Mouse (Mus musculus): ENCODE measurements around the gene Bco2. TPM values are rescaled to one million over a fixed set of nuclear protein-coding genes. Genes with fewer than 3 reads are reported as not detected.

Bco2 gene
- polyA plus RNA-seq, 1 experiment from 2014 or later: 0.37 TPM

GRCm38 (mm10) chr9:50528293-50528892 is 26.6 kb downstream of the Bco2 start, which contains the start of gene Pts:
Gene Pts, minus strand, starts transcription at chr9:50528724.
- Histone ChIP-seq H3K36me3 (ENCODE audit: poor library complexity, severe bottlenecking) (no peaks in the 10 kb centered on the region), H3K4me2 (peak within 1 kb of the TSS; percentile 59), H3K4me3 (peak within 1 kb of the TSS; percentile 81), H3K9ac (peak within 1 kb of the TSS; percentile 77), H3K27ac (peak within 1 kb of the TSS; percentile 65), H3K9me3 (replicated peaks) (no peaks in the 10 kb centered on the region), H3K4me1 (peaks cover 15% of the 10 kb centered on the region), H3K27me3 (no peaks in the 10 kb centered on the region)
- under 1% methylated on average over 54 of the region's 54 CpGs for WGBS
- peak; percentile 99 for ATAC-seq

GRCm38 (mm10) chr9:50527860-50528259 is 27.1 kb downstream of the Bco2 start:
- 47% methylated on average over 7 of the region's 7 CpGs for WGBS
- H3K4me2 ChIP-seq: peak overlapping the region; percentile 59

DNA sequence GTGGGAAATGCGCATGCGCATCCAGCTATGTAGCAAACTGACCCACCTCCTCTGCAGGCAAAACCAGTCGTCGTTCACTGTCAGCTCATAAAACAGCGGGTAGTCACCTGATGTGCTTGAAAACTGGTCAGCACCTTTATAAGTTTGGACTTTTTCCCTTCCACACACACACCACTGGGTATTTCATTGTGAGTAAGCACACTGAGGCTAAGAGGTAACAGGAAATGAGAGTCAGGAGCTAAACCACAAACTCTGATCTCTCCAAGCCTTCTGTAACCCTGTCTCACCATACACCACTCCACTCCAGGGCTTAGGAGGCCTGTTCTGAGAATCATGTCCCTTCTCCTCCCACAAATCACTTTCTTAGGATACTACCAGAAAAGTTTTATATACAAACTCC is 29.4 kb downstream of the Bco2 start:
- Histone ChIP-seq H3K27me3 (no peaks in the 10 kb centered on the region), H3K9ac (no peak overlapping the region), H3K36me3 (ENCODE audit: poor library complexity, severe bottlenecking) (0 out of 2 replicates have a peak, but pooled peaks cover 6% of the 10 kb centered on the region), H3K4me3 (no peak overlapping the region), H3K4me1 (peaks cover 12% of the 10 kb centered on the region), H3K9me3 (replicated peaks) (no peaks in the 10 kb centered on the region), H3K27ac (no peak overlapping the region), H3K4me2 (no peak overlapping the region)
- 84% methylated on average over 5 of the region's 5 CpGs for WGBS
- ATAC-seq: no peak

More at GRCm38 (mm10) chr9:50527860-50528259, 27.1 kb downstream of the Bco2 start:
- peak; percentile 14 for ATAC-seq
- no peaks in the 10 kb centered on the region for H3K27me3 ChIP-seq
- no peaks in the 10 kb centered on the region for H3K9me3 ChIP-seq (replicated peaks)
- H3K9ac ChIP-seq: peak overlapping the region; percentile 77
- H3K36me3 ChIP-seq (ENCODE audit: poor library complexity, severe bottlenecking): no peaks in the 10 kb centered on the region
- peaks cover 15% of the 10 kb centered on the region for H3K4me1 ChIP-seq
- H3K27ac ChIP-seq: no peak overlapping the region
- H3K4me3 ChIP-seq: peak overlapping the region; percentile 81

DNA sequence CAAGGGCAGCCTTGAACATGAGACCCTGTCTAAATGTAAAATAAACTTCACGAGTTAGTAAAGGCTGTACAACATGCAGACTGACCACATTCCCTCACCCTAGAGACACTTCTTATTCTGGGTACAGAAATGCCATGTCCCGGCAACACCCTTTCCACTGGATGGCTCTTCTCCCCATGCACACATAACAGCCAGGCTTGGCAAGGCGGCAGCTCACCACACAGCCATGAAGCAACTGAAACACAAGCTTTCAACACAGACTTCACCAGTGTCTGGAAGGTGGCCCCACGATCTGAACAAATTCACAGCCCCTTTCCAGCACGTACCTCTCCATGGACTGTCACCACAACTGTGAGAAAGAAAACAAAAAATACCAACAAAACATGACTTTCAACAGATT is 30.0 kb downstream of the Bco2 start:
- H3K9me3 ChIP-seq (replicated peaks): no peaks in the 10 kb centered on the region
- 0 out of 2 replicates have a peak, but pooled peaks cover 6% of the 10 kb centered on the region for H3K36me3 ChIP-seq (ENCODE audit: poor library complexity, severe bottlenecking)
- no peaks in the 10 kb centered on the region for H3K27me3 ChIP-seq
- H3K4me1 ChIP-seq: peaks cover 12% of the 10 kb centered on the region
- H3K27ac ChIP-seq: no peak overlapping the region
- no peak overlapping the region for H3K4me2 ChIP-seq
- no peak overlapping the region for H3K4me3 ChIP-seq
- ATAC-seq: no peak
- WGBS: 93% methylated on average over 5 of the region's 5 CpGs
- H3K9ac ChIP-seq: no peak overlapping the region

- Histone ChIP-seq H3K9ac (no peak overlapping the region), H3K27ac (no peak overlapping the region), H3K27me3 (no peaks in the 10 kb centered on the region), H3K9me3 (replicated peaks) (no peaks in the 10 kb centered on the region), H3K36me3 (ENCODE audit: poor library complexity, severe bottlenecking) (0 out of 2 replicates have a peak, but pooled peaks cover 6% of the 10 kb centered on the region), H3K4me1 (peaks cover 6% of the 10 kb centered on the region), H3K4me2 (no peak overlapping the region), H3K4me3 (no peak overlapping the region)
- no peak for ATAC-seq
- 81% methylated on average over 5 of the region's 5 CpGs for WGBS
These were observed 32.4 kb downstream of the Bco2 start for GRCm38 (mm10) chr9:50522574-50522973.

GRCm38 (mm10) chr9:50521562-50521961 is 33.4 kb downstream of the Bco2 start:
- Histone ChIP-seq H3K9me3 (replicated peaks) (no peaks in the 10 kb centered on the region), H3K27ac (no peak overlapping the region), H3K4me3 (no peak overlapping the region), H3K9ac (no peak overlapping the region), H3K4me1 (no peaks in the 10 kb centered on the region), H3K4me2 (no peak overlapping the region), H3K36me3 (ENCODE audit: poor library complexity, severe bottlenecking) (0 out of 2 replicates have a peak, but pooled peaks cover 6% of the 10 kb centered on the region), H3K27me3 (no peaks in the 10 kb centered on the region)
- 63% methylated on average over 2 of the region's 2 CpGs for WGBS
- ATAC-seq: no peak

GRCm38 (mm10) chr9:50520748-50521147 is 34.2 kb downstream of the Bco2 start:
- 91% methylated on average over 6 of the region's 6 CpGs for WGBS
- no peak for ATAC-seq
- no peaks in the 10 kb centered on the region for H3K27me3 ChIP-seq
- no peak overlapping the region for H3K27ac ChIP-seq
- no peaks in the 10 kb centered on the region for H3K4me1 ChIP-seq
- no peak overlapping the region for H3K9ac ChIP-seq
- no peak overlapping the region for H3K4me2 ChIP-seq
- no peak overlapping the region for H3K4me3 ChIP-seq
- H3K36me3 ChIP-seq (ENCODE audit: poor library complexity, severe bottlenecking): 0 out of 2 replicates have a peak, but pooled peaks cover 6% of the 10 kb centered on the region
- H3K9me3 ChIP-seq (replicated peaks): no peaks in the 10 kb centered on the region

GRCm38 (mm10) chr9:50518781-50519180 is 36.2 kb downstream of the Bco2 start:
- H3K9me3 ChIP-seq (replicated peaks): no peaks in the 10 kb centered on the region

DNA sequence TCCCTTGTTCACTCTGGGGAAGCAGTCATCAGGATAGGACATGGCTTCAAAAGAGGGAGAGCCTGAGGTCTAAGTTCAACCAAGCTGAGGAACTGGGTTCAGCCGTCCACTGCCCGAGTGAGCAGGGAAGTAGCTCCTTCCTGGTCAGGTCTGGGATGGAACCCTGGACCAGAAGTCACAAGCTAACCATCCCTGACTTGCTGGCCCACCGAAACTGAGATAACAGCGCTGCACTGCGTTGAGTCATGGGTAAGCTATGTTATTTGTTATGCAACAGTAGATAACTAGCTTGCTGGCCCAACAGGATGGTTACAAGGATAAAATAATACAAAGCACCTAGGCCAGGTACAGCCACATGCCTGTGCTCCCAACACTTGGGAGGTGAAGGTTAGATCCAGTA is 39.5 kb downstream of the Bco2 start:
- Histone ChIP-seq H3K36me3 (ENCODE audit: poor library complexity, severe bottlenecking) (no peaks in the 10 kb centered on the region), H3K9ac (no peak overlapping the region), H3K4me2 (no peak overlapping the region), H3K4me3 (no peak overlapping the region), H3K9me3 (replicated peaks) (no peaks in the 10 kb centered on the region), H3K4me1 (no peaks in the 10 kb centered on the region), H3K27me3 (no peaks in the 10 kb centered on the region), H3K27ac (no peak overlapping the region)
- no peak for ATAC-seq
- 91% methylated on average over 5 of the region's 5 CpGs for WGBS

More at GRCm38 (mm10) chr9:50518781-50519180, 36.2 kb downstream of the Bco2 start:
- Histone ChIP-seq H3K4me1 (no peaks in the 10 kb centered on the region), H3K36me3 (ENCODE audit: poor library complexity, severe bottlenecking) (0 out of 2 replicates have a peak, but pooled peaks cover 6% of the 10 kb centered on the region), H3K27me3 (no peaks in the 10 kb centered on the region), H3K9ac (no peak overlapping the region), H3K4me3 (no peak overlapping the region), H3K27ac (no peak overlapping the region), H3K4me2 (no peak overlapping the region)
- ATAC-seq: no peak
- WGBS: 9% methylated on average over 2 of the region's 2 CpGs

DNA sequence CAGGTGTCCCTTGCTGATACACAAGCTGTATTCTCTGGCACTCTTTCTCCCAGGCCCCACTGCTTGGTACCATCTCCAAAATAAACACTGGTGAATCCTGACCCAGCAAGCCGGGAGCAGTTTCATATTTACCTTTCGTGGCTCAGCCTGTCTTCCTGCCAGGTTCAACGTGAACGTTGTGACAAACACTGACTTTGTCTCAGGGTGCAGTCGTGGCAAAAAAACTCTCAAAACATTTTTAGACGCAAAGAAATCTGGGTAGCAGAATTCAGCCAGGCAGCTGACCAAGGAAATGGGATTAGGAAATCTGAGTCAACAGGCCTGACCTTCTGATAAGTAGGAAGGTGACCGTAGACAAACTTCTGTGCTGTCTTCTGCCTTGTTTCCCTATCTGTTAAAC is 47.4 kb downstream of the Bco2 start:
- 89% methylated on average over 7 of the region's 7 CpGs for WGBS

GRCm38 (mm10) chr9:50505405-50505804 is 49.6 kb downstream of the Bco2 start:
- no peak for ATAC-seq

More for the DNA sequence above, 47.4 kb downstream of the Bco2 start:
- Histone ChIP-seq H3K4me3 (no peak overlapping the region), H3K36me3 (ENCODE audit: poor library complexity, severe bottlenecking) (no peaks in the 10 kb centered on the region), H3K9ac (no peak overlapping the region), H3K27me3 (no peaks in the 10 kb centered on the region), H3K4me2 (no peak overlapping the region), H3K9me3 (replicated peaks) (no peaks in the 10 kb centered on the region), H3K27ac (no peak overlapping the region), H3K4me1 (no peaks in the 10 kb centered on the region)
- no peak for ATAC-seq

DNA sequence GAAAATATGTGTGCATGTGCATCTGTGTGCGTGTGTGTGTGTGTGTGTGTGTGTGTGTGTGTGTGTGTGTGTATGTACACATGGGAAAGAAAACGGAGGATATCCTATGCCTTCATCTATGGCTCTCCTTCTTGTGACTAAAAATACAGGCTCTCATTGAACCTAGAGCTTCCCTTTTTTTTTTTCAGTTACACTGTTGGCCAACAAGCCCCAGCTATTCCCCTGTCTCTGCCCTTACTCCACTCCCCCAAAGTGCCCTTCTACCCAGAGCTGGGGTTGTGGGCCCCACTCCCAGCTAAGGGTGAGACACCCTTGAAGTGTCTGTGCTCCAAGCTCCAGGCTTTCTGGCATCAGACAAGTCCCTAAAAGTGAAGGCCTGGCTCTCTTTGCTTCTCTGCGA is 52.0 kb downstream of the Bco2 start:
- ATAC-seq: no peak
- H3K27ac ChIP-seq: no peak overlapping the region
- no peak overlapping the region for H3K9ac ChIP-seq
- 87% methylated on average over 3 of the region's 3 CpGs for WGBS
- no peak overlapping the region for H3K4me2 ChIP-seq
- no peak overlapping the region for H3K4me3 ChIP-seq
- H3K27me3 ChIP-seq: no peaks in the 10 kb centered on the region
- H3K4me1 ChIP-seq: no peaks in the 10 kb centered on the region; the same call in 1 of the 2 replicates
- no peaks in the 10 kb centered on the region for H3K36me3 ChIP-seq (ENCODE audit: poor library complexity, severe bottlenecking)
- H3K9me3 ChIP-seq (replicated peaks): no peaks in the 10 kb centered on the region

More at GRCm38 (mm10) chr9:50505405-50505804, 49.6 kb downstream of the Bco2 start:
- Histone ChIP-seq H3K4me3 (no peak overlapping the region), H3K4me2 (no peak overlapping the region), H3K4me1 (no peaks in the 10 kb centered on the region; the same call in 1 of the 2 replicates), H3K36me3 (ENCODE audit: poor library complexity, severe bottlenecking) (no peaks in the 10 kb centered on the region), H3K27me3 (no peaks in the 10 kb centered on the region), H3K27ac (no peak overlapping the region), H3K9ac (no peak overlapping the region), H3K9me3 (replicated peaks) (no peaks in the 10 kb centered on the region)
- 66% methylated on average over 6 of the region's 6 CpGs for WGBS

Measured in forebrain, embryonic 13.5 days (tissue).